Mouse (Mus musculus) forebrain, postnatal 0 days (tissue): ENCODE measurements around the gene Rimklb. TPM values are rescaled to one million over a fixed set of nuclear protein-coding genes. Genes with fewer than 3 reads are reported as not detected.

Experiments
- ATAC-seq: fragments of 200-750 bp; cut with Nextera tagmentation; 2 replicates; pipeline ENCODE4 v1.8.0; 2017; ENCODE audit warnings: mild to moderate bottlenecking, moderate library complexity
- DNase-seq: peaks from one replicate; pipeline ENCODE4 v3.0.0-alpha.2; 2015
- H3K27ac ChIP-seq: fragments of 300-500 bp; sonication (generic); 2 replicates; pipeline ENCODE4 v1.5.1; 2014; ENCODE audit warnings: low read depth, mild to moderate bottlenecking, antibody characterized with exemption, low read length, moderate library complexity, mixed read lengths
- H3K27me3 ChIP-seq: fragments of 300-500 bp; sonication (generic); 2 replicates; pipeline ENCODE4 v1.6.1; 2014; ENCODE audit warnings: mild to moderate bottlenecking, low read length, mixed read lengths; ENCODE audit not compliant: insufficient read depth
- H3K36me3 ChIP-seq: fragments of 300-500 bp; sonication (generic); 2 replicates; pipeline ENCODE4 v1.6.1; 2014; ENCODE audit warnings: mild to moderate bottlenecking, moderate library complexity; ENCODE audit not compliant: insufficient read depth
- H3K4me1 ChIP-seq: fragments of 300-500 bp; sonication (generic); 2 replicates; pipeline ENCODE4 v1.6.1; 2014; ENCODE audit warnings: antibody characterized with exemption; ENCODE audit not compliant: insufficient read depth
- H3K4me2 ChIP-seq: fragments of 300-500 bp; sonication (generic); 2 replicates; pipeline ENCODE4 v1.6.1; 2014; ENCODE audit warnings: low read depth, mild to moderate bottlenecking, moderate library complexity
- H3K4me3 ChIP-seq: fragments of 300-500 bp; sonication (generic); 2 replicates; pipeline ENCODE4 v1.5.1; 2014; ENCODE audit warnings: low read depth, low read length, mixed read lengths
- H3K9ac ChIP-seq: fragments of 300-500 bp; sonication (generic); 2 replicates; pipeline ENCODE4 v1.6.1; 2014; ENCODE audit warnings: mild to moderate bottlenecking
- H3K9me3 ChIP-seq: fragments of 300-500 bp; sonication (generic); 2 replicates; pipeline ENCODE4 v1.6.1; 2016; ENCODE audit warnings: low read length
- CTCF ChIP-seq: sonication (generic); IDR thresholded peaks from 2 replicates; pipeline ENCODE4 v1.5.1; 2016; ENCODE audit warnings: antibody characterized with exemption, control low read depth, low read depth
- WGBS: fragments of 180-500 bp; shearing (Covaris S2); extraction: QIAGEN DNeasy Blood & Tissue Kit; methylation state at CpG from one replicate; pipeline ENCODE4 v1.1.7; 2014; 5-methylcytosine and 5-hydroxymethylcytosine counted together
- polyA plus RNA-seq: library from polyadenylated mRNA; unstranded; fragments of >200 nt; fragmentation: Nextera tagmentation; extraction: Ambion mirVana; gene quantifications from 2 replicates; pipeline ENCODE4 v1.2.1, GENCODE M21; 2015
- total RNA-seq: library from RNA; depleted of rRNA; stranded (reverse); fragments of >200 nt; gene quantifications from 2 replicates; pipeline ENCODE4 v1.2.3, GENCODE M21; 2014

The Rimklb gene
- total and polyA plus RNA-seq, 2 experiments from 2014 or later = 104 to 159 TPM

GRCm38 (mm10) chr6:122505041-122505440, 6.5 kb upstream of the Rimklb start:
- Histone ChIP-seq H3K4me1 (no peaks in the 10 kb centered on the region), H3K36me3 (no peaks in the 10 kb centered on the region), H3K4me3 (no peak overlapping the region), H3K4me2 (no peak overlapping the region), H3K27ac (no peak overlapping the region), H3K9ac (no peak overlapping the region), H3K27me3 (no peaks in the 10 kb centered on the region), H3K9me3 (no peaks in the 10 kb centered on the region)
- WGBS = 69% methylated on average over 4 of the region's 4 CpGs
- no peak for TF ChIP-seq CTCF
- DNase-seq (no peak), ATAC-seq (no peak)

DNA sequence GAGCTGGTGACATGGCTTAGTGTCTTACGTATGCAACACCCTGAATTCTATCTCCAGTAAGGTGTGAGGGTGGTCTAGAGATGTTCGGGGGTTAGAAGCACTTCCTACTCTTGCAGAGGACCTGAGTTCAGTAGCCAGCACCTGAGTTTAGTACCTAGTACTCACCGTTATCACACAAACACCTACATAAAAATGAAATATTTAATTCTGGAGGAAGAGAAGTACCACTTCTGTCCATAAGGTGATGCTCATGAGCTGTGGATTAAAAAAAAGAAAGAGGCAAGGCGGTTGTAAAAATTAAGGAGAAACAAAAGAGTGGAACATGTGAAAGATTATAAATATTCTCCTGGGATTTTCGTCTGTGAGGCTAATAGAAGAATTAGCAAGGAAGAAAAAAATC, 2.1 kb downstream of the Rimklb start:
- peak; percentile 85 for TF ChIP-seq CTCF
- ATAC-seq (0 out of 2 replicates have a peak, but pooled peaks have one; percentile 5), DNase-seq (peak; percentile 67)
- no peaks in the 10 kb centered on the region for H3K36me3 ChIP-seq
- H3K9me3 ChIP-seq = no peaks in the 10 kb centered on the region
- no peak overlapping the region for H3K9ac ChIP-seq
- H3K4me2 ChIP-seq = no peak overlapping the region
- H3K27ac ChIP-seq = no peak overlapping the region
- no peaks in the 10 kb centered on the region for H3K27me3 ChIP-seq
- 0 out of 2 replicates have a peak, but pooled peaks cover 8% of the 10 kb centered on the region for H3K4me1 ChIP-seq
- WGBS = 30% methylated on average over 5 of the region's 5 CpGs
- no peak overlapping the region for H3K4me3 ChIP-seq

GRCm38 (mm10) chr6:122495082-122495881, 3.3 kb downstream of the Rimklb start:
- Histone ChIP-seq H3K27ac (peak overlapping the region; percentile 57), H3K4me2 (peak overlapping the region; percentile 33), H3K36me3 (no peaks in the 10 kb centered on the region), H3K4me3 (no peak overlapping the region), H3K9ac (no peak overlapping the region), H3K9me3 (no peaks in the 10 kb centered on the region), H3K27me3 (no peaks in the 10 kb centered on the region), H3K4me1 (0 out of 2 replicates have a peak, but pooled peaks cover 8% of the 10 kb centered on the region)
- no peak for TF ChIP-seq CTCF
- DNase-seq = peak; percentile 73
- peak; percentile 66 for ATAC-seq
- 7% methylated on average over 21 of the region's 21 CpGs for WGBS

- Histone ChIP-seq H3K36me3 (no peaks in the 10 kb centered on the region), H3K27ac (no peak overlapping the region), H3K9me3 (no peaks in the 10 kb centered on the region), H3K9ac (no peak overlapping the region), H3K27me3 (no peaks in the 10 kb centered on the region), H3K4me3 (no peak overlapping the region), H3K4me2 (no peak overlapping the region), H3K4me1 (0 out of 2 replicates have a peak, but pooled peaks cover 8% of the 10 kb centered on the region)
- no peak for TF ChIP-seq CTCF
- DNase-seq = no peak
- ATAC-seq = no peak
- 28% methylated on average over 6 of the region's 6 CpGs for WGBS
Measured at GRCm38 (mm10) chr6:122493799-122494472, 4.6 kb downstream of the Rimklb start.

DNA sequence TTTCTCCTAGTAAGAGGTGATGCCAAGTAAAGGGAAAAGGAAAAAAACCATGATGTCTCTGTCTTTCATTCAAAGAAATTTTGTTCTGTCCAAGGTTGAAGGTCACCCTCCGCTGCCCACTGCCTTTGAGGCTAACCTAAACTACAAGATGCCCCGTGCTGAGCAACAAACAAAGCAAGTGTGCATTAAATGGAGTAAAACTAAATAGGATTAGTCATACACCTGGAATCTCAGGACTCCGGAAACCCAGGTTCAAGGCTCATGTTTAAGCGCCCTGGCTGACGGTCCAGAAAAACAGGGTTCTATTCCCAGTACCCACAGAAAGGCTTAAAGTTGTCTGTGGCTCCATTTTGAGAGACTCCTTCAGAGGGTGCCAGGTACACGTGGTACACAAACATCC, 6.1 kb downstream of the Rimklb start:
- H3K27ac ChIP-seq = no peak overlapping the region
- H3K9me3 ChIP-seq = no peaks in the 10 kb centered on the region
- H3K4me3 ChIP-seq = no peak overlapping the region
- no peak overlapping the region for H3K9ac ChIP-seq
- no peak for TF ChIP-seq CTCF
- H3K4me2 ChIP-seq = no peak overlapping the region
- H3K36me3 ChIP-seq = no peaks in the 10 kb centered on the region
- DNase-seq (no peak), ATAC-seq (no peak)
- H3K27me3 ChIP-seq = no peaks in the 10 kb centered on the region
- 0 out of 2 replicates have a peak, but pooled peaks cover 8% of the 10 kb centered on the region for H3K4me1 ChIP-seq
- WGBS = 33% methylated on average over 6 of the region's 6 CpGs

DNA sequence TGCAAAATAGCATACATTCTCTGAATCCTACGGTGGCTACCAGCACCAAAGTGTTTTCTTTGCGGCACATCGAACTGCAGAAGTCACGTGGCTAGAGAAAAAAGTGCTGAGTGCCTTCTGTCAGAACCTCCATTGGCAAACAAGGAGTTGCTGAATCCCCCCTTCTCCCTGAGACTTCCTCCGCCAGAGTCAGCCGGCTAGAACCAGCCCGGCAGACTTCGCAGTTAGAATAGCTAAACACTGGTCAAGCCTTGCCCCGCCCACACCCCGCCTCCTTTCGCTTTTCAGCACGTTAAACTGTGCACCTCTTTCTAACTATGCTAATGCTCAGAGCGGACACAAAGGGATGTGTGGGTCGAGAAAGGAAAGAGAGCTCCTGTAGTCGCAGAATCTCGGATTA, 7.0 kb downstream of the Rimklb start:
- Histone ChIP-seq H3K4me3 (peak overlapping the region; percentile 35), H3K4me2 (peak overlapping the region; percentile 50), H3K4me1 (0 out of 2 replicates have a peak, but pooled peaks cover 8% of the 10 kb centered on the region), H3K27ac (peak overlapping the region; percentile 47), H3K9me3 (no peaks in the 10 kb centered on the region), H3K9ac (peak overlapping the region; percentile 40), H3K36me3 (no peaks in the 10 kb centered on the region), H3K27me3 (no peaks in the 10 kb centered on the region)
- no peak for TF ChIP-seq CTCF
- WGBS = under 1% methylated on average over 16 of the region's 16 CpGs
- ATAC-seq (peak; percentile 70), DNase-seq (peak; percentile 77)
